Mouse (Mus musculus) intestine, embryonic 16.5 days (tissue): Measurements from ENCODE around the gene Ankib1. TPM values are rescaled to one million over a fixed set of nuclear protein-coding genes. Genes with fewer than 3 reads are reported as not detected.

Experiments used
- ATAC-seq: fragments of 200-750 bp; cut with Nextera tagmentation; 2 replicates; pipeline ENCODE4 v1.8.0; 2017; ENCODE audit warnings: moderate TSS enrichment, moderate library complexity
- H3K27ac ChIP-seq: fragments of 300-500 bp; sonication (generic); 2 replicates; pipeline ENCODE4 v1.5.1; 2014; ENCODE audit warnings: mild to moderate bottlenecking, low read length
- H3K27me3 ChIP-seq: fragments of 300-500 bp; sonication (generic); replicated peaks from 2 replicates; pipeline ENCODE4 v1.6.1; 2014; ENCODE audit warnings: low read length, control low read depth, mixed read lengths; ENCODE audit not compliant: control insufficient read depth, insufficient read depth
- H3K36me3 ChIP-seq: fragments of 300-500 bp; sonication (generic); 2 replicates; pipeline ENCODE4 v1.6.1; 2014; ENCODE audit warnings: low read length, control low read depth; ENCODE audit not compliant: control insufficient read depth, insufficient read depth
- H3K4me1 ChIP-seq: fragments of 300-500 bp; sonication (generic); 2 replicates; pipeline ENCODE4 v1.6.1; 2014; ENCODE audit warnings: low read length, control low read depth, mixed read lengths; ENCODE audit not compliant: control insufficient read depth, insufficient read depth
- H3K4me2 ChIP-seq: fragments of 300-500 bp; sonication (generic); 2 replicates; pipeline ENCODE4 v1.6.1; 2014; ENCODE audit warnings: low read depth, low read length, control low read depth
- H3K4me3 ChIP-seq: fragments of 300-500 bp; sonication (generic); 2 replicates; pipeline ENCODE4 v1.5.1; 2014; ENCODE audit warnings: mild to moderate bottlenecking, low read length
- H3K9ac ChIP-seq: fragments of 300-500 bp; sonication (generic); 2 replicates; pipeline ENCODE4 v1.6.1; 2014; ENCODE audit warnings: low read depth, low read length
- H3K9me3 ChIP-seq: fragments of 300-500 bp; sonication (generic); 2 replicates; pipeline ENCODE4 v1.6.1; 2016; ENCODE audit warnings: low read length, control low read depth; ENCODE audit not compliant: control insufficient read depth
- WGBS: fragments of 180-500 bp; shearing (Covaris S2); extraction: QIAGEN DNeasy Blood & Tissue Kit; methylation state at CpG from one replicate; pipeline ENCODE4 v1.1.7; 2014; 5-methylcytosine and 5-hydroxymethylcytosine counted together
- microRNA-seq: library from miRNA; unstranded; fragments of <30 nt; microRNA quantifications from one replicate; pipeline ENCODE4, GENCODE M21; 2016
- polyA plus RNA-seq: library from polyadenylated mRNA; unstranded; fragments of >200 nt; fragmentation: Nextera tagmentation; extraction: Ambion mirVana; gene quantifications from 2 replicates; pipeline ENCODE4 v1.2.1, GENCODE M21; 2015

Gene Ankib1
- polyA plus RNA-seq, 1 experiment from 2014 or later: 5.0 TPM

DNA sequence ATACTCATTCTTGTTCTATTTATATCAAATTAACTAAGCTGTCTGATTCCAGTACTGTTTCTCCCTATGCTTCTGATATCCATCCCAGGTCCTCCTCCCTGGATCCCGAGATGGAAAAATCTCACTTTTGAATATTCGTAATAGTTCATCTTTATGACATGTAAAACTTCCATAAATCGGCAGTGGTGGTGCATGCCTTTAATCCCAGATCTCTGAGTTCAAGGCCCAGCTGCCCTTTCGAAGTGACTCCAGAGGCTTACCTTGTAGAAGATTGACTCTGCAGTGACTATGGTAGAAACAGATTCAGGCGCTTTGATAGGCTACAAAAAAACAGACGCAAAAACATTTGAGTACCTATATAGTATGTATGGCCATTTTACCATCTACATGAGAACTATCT lies 158.1 kb downstream of the Ankib1 start:
- no peak for ATAC-seq
- no peaks in the 10 kb centered on the region for H3K9me3 ChIP-seq
- H3K27ac ChIP-seq: no peak overlapping the region
- no peak overlapping the region for H3K4me2 ChIP-seq
- H3K36me3 ChIP-seq: peaks cover 4% of the 10 kb centered on the region; the same call in 1 of the 2 replicates
- H3K9ac ChIP-seq: no peak overlapping the region
- H3K4me1 ChIP-seq: peaks cover 6% of the 10 kb centered on the region
- WGBS: 90% methylated on average over 6 of the region's 6 CpGs
- no peak overlapping the region for H3K4me3 ChIP-seq
- no peaks in the 10 kb centered on the region for H3K27me3 ChIP-seq

Small RNAs within 50 kb of the gene (microRNA-seq; reads per million reads assigned to microRNA genes)
- not detected for gene Gm22926
- not detected for gene Gm26238

Other genes starting within 250 kb of the Ankib1 start
- 1.2 and 1.3 TPM in 2 replicates for gene 1700109H08Rik, start 231.4 kb downstream of the Ankib1 start, polyA plus RNA-seq
- 17.0 and 18.9 TPM in 2 replicates for gene Pex1, start 206.9 kb downstream of the Ankib1 start, polyA plus RNA-seq
- 8.9 and 10.3 TPM in 2 replicates for gene Rbm48, start 206.3 kb downstream of the Ankib1 start, polyA plus RNA-seq
- not detected in 2 replicates for gene Tmbim7, start 151.7 kb downstream of the Ankib1 start, polyA plus RNA-seq
- 50.9 and 52.4 TPM in 2 replicates for gene Gatad1, start 145.7 kb downstream of the Ankib1 start, polyA plus RNA-seq
- gene Krit1, start 259 bp upstream of the Ankib1 start, polyA plus RNA-seq: 27.5 and 29.2 TPM in 2 replicates
- gene Lrrd1, start 42.2 kb upstream of the Ankib1 start, polyA plus RNA-seq: 0.05 TPM in 1 of 2 replicates, not detected in the other
- gene Mterf1a, start 91.0 kb upstream of the Ankib1 start, polyA plus RNA-seq: 7.2 and 8.5 TPM in 2 replicates
- gene Akap9, start 125.1 kb upstream of the Ankib1 start, polyA plus RNA-seq: 117 and 118 TPM in 2 replicates